Mouse (Mus musculus): Measurements from ENCODE around the gene Sh3bp4.

- TF ChIP-seq CTCF (IDR thresholded peaks at IDR 0.05; ENCODE audit: low read depth) (no peak), EP300 (optimal IDR thresholded peaks at IDR 0.05) (no peak)
Measured at GRCm38 (mm10) chr1:89088748-89089288, 18.6 kb downstream of the Sh3bp4 start.

Measured in stomach, postnatal 0 days (tissue).